Mouse (Mus musculus) spleen, adult 2 months (tissue): Measurements from ENCODE around the gene Bmpr1a. TPM values are rescaled to one million over a fixed set of nuclear protein-coding genes. Genes with fewer than 3 reads are reported as not detected.

Source experiments
- DNase-seq, 2 experiments: peaks; one replicate each; pipeline versions ENCODE4 v3.0.0 to v3.0.0-alpha.2; 2012 to 2021; ENCODE audit warnings: low spot score in 2 of 2, low read depth in 1 of 2
- H3K27ac ChIP-seq: fragments of 200-500 bp; 2 replicates; pipeline ENCODE4 v1.5.1; 2012; ENCODE audit warnings: low read length, inconsistent platforms; ENCODE audit not compliant: insufficient read depth
- H3K27me3 ChIP-seq: fragments of 200-500 bp; 2 replicates; pipeline ENCODE4 v1.6.1; 2012; ENCODE audit warnings: mild to moderate bottlenecking, moderate library complexity, low read length, inconsistent platforms; ENCODE audit not compliant: control insufficient read depth, insufficient read depth
- H3K36me3 ChIP-seq: fragments of 200-500 bp; 2 replicates; pipeline ENCODE4 v1.6.1; 2012; ENCODE audit warnings: mild to moderate bottlenecking, low read length, inconsistent platforms; ENCODE audit not compliant: control insufficient read depth, insufficient read depth
- H3K4me1 ChIP-seq: fragments of 200-500 bp; 2 replicates; pipeline ENCODE4 v1.6.1; 2011; ENCODE audit warnings: inconsistent platforms; ENCODE audit not compliant: control insufficient read depth, insufficient read depth, insufficient read length
- H3K4me3 ChIP-seq: fragments of 200-500 bp; 2 replicates; pipeline ENCODE4 v1.5.1; 2011; ENCODE audit warnings: mild to moderate bottlenecking, inconsistent platforms; ENCODE audit not compliant: insufficient read depth, insufficient read length; ENCODE audit errors: extremely low read depth
- CTCF ChIP-seq: fragments of 200-500 bp; IDR thresholded peaks from 2 replicates; pipeline ENCODE4 v1.5.1; 2011; ENCODE audit warnings: mild to moderate bottlenecking, inconsistent platforms; ENCODE audit not compliant: insufficient read depth, insufficient read length, insufficient replicate concordance; ENCODE audit errors: extremely low read depth
- POLR2A ChIP-seq: fragments of 200-500 bp; IDR thresholded peaks from 2 replicates; pipeline ENCODE4 v1.6.1; 2011; ENCODE audit warnings: low read depth, low read length, inconsistent platforms
- WGBS: fragments of 180-500 bp; shearing (Covaris S2); methylation state at CpG from one replicate; pipeline ENCODE4 v1.1.7; 2018; 5-methylcytosine and 5-hydroxymethylcytosine counted together
- polyA plus RNA-seq: library from polyadenylated mRNA; depleted of rRNA; stranded (reverse); fragments of >200 nt; gene quantifications from 2 replicates; pipeline ENCODE4 v1.2.3, GENCODE M21; 2012

Bmpr1a gene
- polyA plus RNA-seq, 1 experiment: 1.0 TPM

- Histone ChIP-seq H3K27ac (no peak overlapping the region), H3K4me3 (no peak overlapping the region), H3K36me3 (no peaks in the 10 kb centered on the region), H3K27me3 (no peaks in the 10 kb centered on the region), H3K4me1 (no peaks in the 10 kb centered on the region)
- 55% methylated on average over 8 of the region's 8 CpGs for WGBS
- TF ChIP-seq CTCF (no peak), POLR2A (no peak)
- no peak for DNase-seq
Measured at GRCm38 (mm10) chr14:34517959-34518544, 14.9 kb upstream of the Bmpr1a start.

DNA sequence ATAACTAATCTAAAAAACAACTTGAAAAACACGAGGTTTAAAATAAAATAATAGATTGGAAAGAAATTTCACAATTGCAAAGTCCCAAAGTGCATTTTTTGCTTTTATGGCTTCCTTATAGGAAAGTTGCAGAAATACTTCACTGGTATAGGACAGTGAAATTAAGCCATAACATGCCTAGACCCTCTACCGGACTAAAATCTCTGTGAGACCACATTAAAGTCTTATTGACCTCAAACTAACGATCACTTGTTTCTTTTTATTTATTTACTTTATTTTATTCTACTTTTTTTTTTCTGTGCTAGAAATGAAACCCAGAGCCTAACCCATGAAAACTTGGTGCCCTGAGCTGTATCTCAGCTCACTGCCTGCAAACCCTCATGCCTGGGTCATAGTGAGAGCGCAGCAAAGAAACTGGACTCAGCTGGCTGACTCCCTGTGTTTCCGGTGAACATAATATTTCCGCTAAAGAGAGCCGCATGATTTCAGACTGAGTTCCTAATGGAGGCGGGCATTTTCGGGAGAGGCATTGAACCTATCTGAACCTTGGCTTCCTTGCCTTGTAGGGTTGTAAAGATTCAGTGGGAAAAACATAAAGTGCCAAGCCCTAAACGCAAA, 13.9 kb upstream of the Bmpr1a start:
- TF ChIP-seq CTCF (no peak), POLR2A (no peak)
- DNase-seq: no peak
- whole genome bisulfite sequencing: 83% methylated on average over 10 of the region's 10 CpGs

GRCm38 (mm10) chr14:34515860-34516259, 12.7 kb upstream of the Bmpr1a start:
- no peak overlapping the region for H3K27ac ChIP-seq
- no peak for DNase-seq

More for the DNA sequence above, 13.9 kb upstream of the Bmpr1a start:
- H3K36me3 ChIP-seq: no peaks in the 10 kb centered on the region
- H3K4me3 ChIP-seq: no peak overlapping the region
- H3K4me1 ChIP-seq: no peaks in the 10 kb centered on the region
- H3K27me3 ChIP-seq: peaks cover under 1% of the 10 kb centered on the region; the same call in 1 of the 2 replicates
- H3K27ac ChIP-seq: no peak overlapping the region

GRCm38 (mm10) chr14:34514120-34514519, 11.0 kb upstream of the Bmpr1a start:
- Histone ChIP-seq H3K27me3 (peaks cover 2% of the 10 kb centered on the region; the same call in 1 of the 2 replicates), H3K36me3 (no peaks in the 10 kb centered on the region)
- WGBS: 27% methylated on average over 6 of the region's 6 CpGs

More at GRCm38 (mm10) chr14:34515860-34516259, 12.7 kb upstream of the Bmpr1a start:
- Histone ChIP-seq H3K4me3 (no peak overlapping the region), H3K27me3 (peaks cover 2% of the 10 kb centered on the region; the same call in 1 of the 2 replicates), H3K36me3 (no peaks in the 10 kb centered on the region), H3K4me1 (no peaks in the 10 kb centered on the region)
- TF ChIP-seq CTCF (no peak), POLR2A (no peak)
- WGBS: 32% methylated on average over 5 of the region's 5 CpGs

DNA sequence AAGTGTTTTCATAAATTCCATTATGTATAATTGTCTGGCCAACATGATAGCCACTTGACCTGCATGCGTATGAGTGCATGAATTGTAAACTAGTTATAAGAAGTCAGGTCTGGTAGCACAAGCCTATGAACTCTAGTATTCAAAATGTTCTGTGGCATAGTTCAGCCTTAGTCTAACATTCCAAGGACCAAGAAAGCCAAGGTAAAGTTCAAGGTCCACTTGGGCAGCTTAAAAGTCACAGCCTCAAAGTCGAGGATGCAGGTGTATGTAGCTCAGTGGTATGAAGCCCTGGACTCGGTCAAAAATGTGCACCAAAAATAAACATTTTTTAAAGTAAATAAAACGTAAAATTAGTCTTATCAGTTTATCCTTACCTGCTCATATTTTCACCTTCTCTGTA, 9.5 kb upstream of the Bmpr1a start:
- TF ChIP-seq CTCF (no peak), POLR2A (no peak)
- no peak overlapping the region for H3K4me3 ChIP-seq
- no peak overlapping the region for H3K27ac ChIP-seq
- no peak for DNase-seq
- WGBS: 68% methylated on average over 4 of the region's 4 CpGs
- no peaks in the 10 kb centered on the region for H3K36me3 ChIP-seq
- H3K4me1 ChIP-seq: no peaks in the 10 kb centered on the region
- peaks cover 2% of the 10 kb centered on the region; the same call in 1 of the 2 replicates for H3K27me3 ChIP-seq

More at GRCm38 (mm10) chr14:34514120-34514519, 11.0 kb upstream of the Bmpr1a start:
- TF ChIP-seq POLR2A: no peak
- no peak for TF ChIP-seq CTCF
- no peak overlapping the region for H3K4me3 ChIP-seq
- DNase-seq: no peak
- no peak overlapping the region for H3K27ac ChIP-seq
- H3K4me1 ChIP-seq: no peaks in the 10 kb centered on the region

GRCm38 (mm10) chr14:34511901-34512300, 8.8 kb upstream of the Bmpr1a start:
- H3K4me1 ChIP-seq: no peaks in the 10 kb centered on the region
- WGBS: 11% methylated on average over 11 of the region's 11 CpGs
- DNase-seq: no peak

More at GRCm38 (mm10) chr14:34511901-34512300, 8.8 kb upstream of the Bmpr1a start:
- H3K4me3 ChIP-seq: no peak overlapping the region
- H3K27me3 ChIP-seq: peaks cover 2% of the 10 kb centered on the region; the same call in 1 of the 2 replicates
- no peak for TF ChIP-seq CTCF
- TF ChIP-seq POLR2A: no peak
- no peaks in the 10 kb centered on the region for H3K36me3 ChIP-seq
- H3K27ac ChIP-seq: no peak overlapping the region
